Mouse (Mus musculus) limb, embryonic 12.5 days (tissue): ENCODE results near the gene Myl6. TPM values are rescaled to one million over a fixed set of nuclear protein-coding genes. Genes with fewer than 3 reads are reported as not detected.
A peak's percentile ranks its signal among the peaks of the same experiment; 100 is the strongest.

Experiments
- ATAC-seq: fragments of 200-750 bp; cut with Nextera tagmentation; 2 replicates; pipeline ENCODE4 v1.8.0; 2017; ENCODE audit warnings: low read depth, moderate TSS enrichment; ENCODE audit not compliant: insufficient number of reproducible peaks, insufficient read depth, low FRiP score, low TSS enrichment
- H3K27ac ChIP-seq: fragments of 300-500 bp; sonication (generic); 2 replicates; pipeline ENCODE4 v1.5.1; 2016; ENCODE audit warnings: mild to moderate bottlenecking, moderate library complexity
- H3K27me3 ChIP-seq: fragments of 300-500 bp; sonication (generic); 2 replicates; pipeline ENCODE4 v1.6.1; 2016; ENCODE audit warnings: mild to moderate bottlenecking, moderate library complexity
- H3K36me3 ChIP-seq: fragments of 300-500 bp; sonication (generic); 2 replicates; pipeline ENCODE4 v1.6.1; 2016; ENCODE audit warnings: mild to moderate bottlenecking, moderate library complexity
- H3K4me1 ChIP-seq: fragments of 300-500 bp; sonication (generic); replicated peaks from 2 replicates; pipeline ENCODE4 v1.6.1; 2016
- H3K4me2 ChIP-seq: fragments of 300-500 bp; sonication (generic); 2 replicates; pipeline ENCODE4 v1.6.1; 2016; ENCODE audit warnings: mild to moderate bottlenecking, moderate library complexity
- H3K4me3 ChIP-seq: fragments of 300-500 bp; sonication (generic); replicated peaks from 2 replicates; pipeline ENCODE4 v1.5.1; 2016; ENCODE audit warnings: mild to moderate bottlenecking
- H3K9ac ChIP-seq: fragments of 300-500 bp; sonication (generic); replicated peaks from 2 replicates; pipeline ENCODE4 v1.6.1; 2016; ENCODE audit warnings: mild to moderate bottlenecking, moderate library complexity
- H3K9me3 ChIP-seq: fragments of 300-500 bp; sonication (generic); 2 replicates; pipeline ENCODE4 v1.6.1; 2016; ENCODE audit warnings: mild to moderate bottlenecking, moderate library complexity
- WGBS: fragments of 180-500 bp; shearing (Covaris S2); methylation state at CpG from one replicate; pipeline ENCODE4 v1.1.7; 2016; 5-methylcytosine and 5-hydroxymethylcytosine counted together
- polyA plus RNA-seq: library from polyadenylated mRNA; unstranded; fragments of >200 nt; fragmentation: Nextera tagmentation; extraction: Ambion mirVana; gene quantifications from 2 replicates; pipeline ENCODE4 v1.2.1, GENCODE M21; 2016

The Myl6 gene
- polyA plus RNA-seq, 1 experiment from 2014 or later = 827 TPM

GRCm38 (mm10) chr10:128524732-128525662 is 31.1 kb upstream of the Myl6 start:
- H3K27ac ChIP-seq = peak overlapping the region; percentile 50; the same call in 1 of the 2 replicates
- peaks cover 64% of the 10 kb centered on the region for H3K27me3 ChIP-seq
- whole genome bisulfite sequencing = under 1% methylated on average over 58 of the region's 58 CpGs
- H3K4me3 ChIP-seq = peak overlapping the region; percentile 78
- H3K4me1 ChIP-seq = peaks cover 15% of the 10 kb centered on the region
- H3K36me3 ChIP-seq = peaks cover 16% of the 10 kb centered on the region; the same call in 1 of the 2 replicates
- H3K4me2 ChIP-seq = peak overlapping the region; percentile 99
- ATAC-seq = peak; percentile 17; the same call in 1 of the 2 replicates
- no peaks in the 10 kb centered on the region for H3K9me3 ChIP-seq
- H3K9ac ChIP-seq = peak overlapping the region; percentile 71

GRCm38 (mm10) chr10:128524111-128524731 is 30.3 kb upstream of the Myl6 start:
- peak overlapping the region; percentile 99 for H3K4me2 ChIP-seq
- H3K4me1 ChIP-seq = peaks cover 15% of the 10 kb centered on the region
- no peak for ATAC-seq
- peak overlapping the region; percentile 78 for H3K4me3 ChIP-seq
- peak overlapping the region; percentile 71 for H3K9ac ChIP-seq
- H3K9me3 ChIP-seq = no peaks in the 10 kb centered on the region
- 9% methylated on average over 11 of the region's 11 CpGs for WGBS
- peaks cover 21% of the 10 kb centered on the region for H3K36me3 ChIP-seq
- peaks cover 65% of the 10 kb centered on the region for H3K27me3 ChIP-seq
- H3K27ac ChIP-seq = no peak overlapping the region

- Histone ChIP-seq H3K9ac (no peak overlapping the region), H3K4me1 (peaks cover 15% of the 10 kb centered on the region), H3K27ac (no peak overlapping the region), H3K4me3 (no peak overlapping the region), H3K4me2 (no peak overlapping the region), H3K36me3 (peaks cover 31% of the 10 kb centered on the region), H3K27me3 (peaks cover 72% of the 10 kb centered on the region), H3K9me3 (no peaks in the 10 kb centered on the region)
- ATAC-seq = no peak
- 69% methylated on average over 6 of the region's 6 CpGs for WGBS
These were observed 28.4 kb upstream of the Myl6 start for GRCm38 (mm10) chr10:128522351-128522750.

DNA sequence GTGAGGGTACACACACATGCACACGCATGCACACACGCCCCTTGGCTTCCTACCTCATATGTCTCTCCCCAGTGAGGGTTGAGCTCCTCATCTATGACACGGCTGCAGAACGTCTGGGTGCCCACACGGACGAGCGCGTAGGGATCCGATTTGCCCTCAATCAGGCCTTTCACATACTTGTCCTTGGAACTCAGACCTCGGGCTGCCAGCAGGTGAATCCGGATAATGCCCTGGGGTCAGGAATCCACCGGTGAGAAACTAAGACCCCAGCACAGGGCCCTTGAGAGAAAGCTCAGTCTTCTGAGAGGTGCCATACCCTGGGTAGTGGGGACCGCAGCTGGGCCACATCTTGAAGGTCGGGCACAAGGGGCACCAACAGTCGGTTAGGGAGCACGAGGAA is 26.6 kb upstream of the Myl6 start:
- 84% methylated on average over 16 of the region's 16 CpGs for WGBS
- no peak overlapping the region for H3K9ac ChIP-seq
- H3K36me3 ChIP-seq = peaks cover 32% of the 10 kb centered on the region
- peaks cover 84% of the 10 kb centered on the region for H3K27me3 ChIP-seq
- H3K27ac ChIP-seq = no peak overlapping the region
- peaks cover 16% of the 10 kb centered on the region for H3K4me1 ChIP-seq
- H3K9me3 ChIP-seq = no peaks in the 10 kb centered on the region
- no peak overlapping the region for H3K4me3 ChIP-seq
- H3K4me2 ChIP-seq = no peak overlapping the region
- ATAC-seq = no peak

- Histone ChIP-seq H3K4me2 (no peak overlapping the region), H3K9me3 (no peaks in the 10 kb centered on the region), H3K9ac (no peak overlapping the region), H3K4me1 (peaks cover 6% of the 10 kb centered on the region), H3K4me3 (no peak overlapping the region), H3K27ac (no peak overlapping the region), H3K27me3 (peaks cover 79% of the 10 kb centered on the region), H3K36me3 (peaks cover 40% of the 10 kb centered on the region)
- 69% methylated on average over 7 of the region's 7 CpGs for WGBS
- ATAC-seq = no peak
These were observed 24.9 kb upstream of the Myl6 start for GRCm38 (mm10) chr10:128518833-128519232.

- ATAC-seq = no peak
- Histone ChIP-seq H3K4me3 (no peak overlapping the region), H3K4me1 (peaks cover 6% of the 10 kb centered on the region), H3K27me3 (peaks cover 58% of the 10 kb centered on the region), H3K36me3 (peaks cover 47% of the 10 kb centered on the region), H3K9me3 (no peaks in the 10 kb centered on the region), H3K27ac (no peak overlapping the region), H3K9ac (no peak overlapping the region), H3K4me2 (no peak overlapping the region)
- WGBS = 19% methylated on average over 6 of the region's 6 CpGs
These were observed 22.7 kb upstream of the Myl6 start for GRCm38 (mm10) chr10:128516677-128517076.

DNA sequence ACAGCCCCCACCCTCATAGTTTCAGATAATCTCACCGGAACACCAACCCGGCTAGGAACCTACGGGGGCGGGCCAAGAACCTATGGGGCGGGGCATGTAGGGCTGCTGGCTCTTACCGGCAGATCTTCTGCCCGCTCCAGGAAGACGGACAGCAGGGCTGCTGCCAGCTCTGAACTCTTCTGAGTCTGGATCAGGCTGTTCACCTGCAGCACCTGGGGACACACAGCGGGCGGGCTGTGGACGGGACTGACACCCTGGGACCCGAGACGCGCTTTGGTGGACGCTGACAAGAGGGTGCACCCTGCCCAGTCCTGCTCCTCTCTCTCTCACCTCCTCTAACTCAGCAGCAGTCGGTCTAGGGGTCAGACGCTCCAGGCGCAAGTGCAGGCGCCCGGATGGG is 22.1 kb upstream of the Myl6 start:
- no peaks in the 10 kb centered on the region for H3K9me3 ChIP-seq
- peak overlapping the region; percentile 40 for H3K4me2 ChIP-seq
- no peak overlapping the region for H3K27ac ChIP-seq
- peaks cover 51% of the 10 kb centered on the region for H3K27me3 ChIP-seq
- peaks cover 43% of the 10 kb centered on the region for H3K36me3 ChIP-seq
- 7% methylated on average over 20 of the region's 20 CpGs for WGBS
- peak overlapping the region; percentile 37; the same call in 1 of the 2 replicates for H3K9ac ChIP-seq
- H3K4me3 ChIP-seq = peak overlapping the region; percentile 19
- peaks cover 6% of the 10 kb centered on the region for H3K4me1 ChIP-seq
- ATAC-seq = no peak

GRCm38 (mm10) chr10:128515044-128515443 is 21.1 kb upstream of the Myl6 start:
- H3K36me3 ChIP-seq = peaks cover 42% of the 10 kb centered on the region

DNA sequence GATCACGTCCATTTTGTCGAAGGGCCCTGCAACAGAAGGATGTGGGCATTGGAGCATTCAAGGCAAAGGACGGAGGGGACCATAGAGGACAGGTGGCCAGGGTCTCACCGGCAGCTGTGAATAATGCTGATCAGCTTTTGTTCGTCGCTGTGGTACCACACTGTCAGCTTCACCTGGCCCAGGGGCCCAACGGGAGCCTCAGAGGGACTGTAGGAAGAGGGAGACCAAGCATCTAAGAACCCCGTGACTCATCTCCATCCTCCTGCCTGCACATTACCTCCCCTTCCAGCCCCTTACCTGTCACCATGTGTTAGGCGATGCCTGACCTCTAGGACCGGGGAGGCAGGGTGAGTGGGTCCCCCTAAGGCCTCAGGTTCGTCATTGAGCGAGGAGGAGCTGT is 17.8 kb upstream of the Myl6 start:
- Histone ChIP-seq H3K36me3 (peaks cover 30% of the 10 kb centered on the region), H3K9me3 (no peaks in the 10 kb centered on the region), H3K4me1 (peaks cover 6% of the 10 kb centered on the region), H3K4me2 (no peak overlapping the region), H3K27me3 (peaks cover 20% of the 10 kb centered on the region), H3K9ac (no peak overlapping the region), H3K4me3 (no peak overlapping the region), H3K27ac (no peak overlapping the region)
- no peak for ATAC-seq
- 79% methylated on average over 12 of the region's 12 CpGs for WGBS

More at GRCm38 (mm10) chr10:128515044-128515443, 21.1 kb upstream of the Myl6 start:
- no peak overlapping the region for H3K4me3 ChIP-seq
- peaks cover 6% of the 10 kb centered on the region for H3K4me1 ChIP-seq
- peaks cover 47% of the 10 kb centered on the region for H3K27me3 ChIP-seq
- H3K9ac ChIP-seq = no peak overlapping the region
- H3K9me3 ChIP-seq = no peaks in the 10 kb centered on the region
- no peak overlapping the region for H3K27ac ChIP-seq
- no peak overlapping the region for H3K4me2 ChIP-seq
- ATAC-seq = no peak
- 88% methylated on average over 4 of the region's 4 CpGs for WGBS

GRCm38 (mm10) chr10:128511189-128511588 is 17.2 kb upstream of the Myl6 start:
- no peak overlapping the region for H3K9ac ChIP-seq
- no peak overlapping the region for H3K4me2 ChIP-seq
- no peaks in the 10 kb centered on the region for H3K9me3 ChIP-seq
- H3K4me1 ChIP-seq = peaks cover 4% of the 10 kb centered on the region
- peaks cover 30% of the 10 kb centered on the region for H3K36me3 ChIP-seq
- WGBS = 82% methylated on average over 9 of the region's 9 CpGs
- peaks cover 14% of the 10 kb centered on the region for H3K27me3 ChIP-seq
- no peak for ATAC-seq
- H3K27ac ChIP-seq = no peak overlapping the region
- no peak overlapping the region for H3K4me3 ChIP-seq

DNA sequence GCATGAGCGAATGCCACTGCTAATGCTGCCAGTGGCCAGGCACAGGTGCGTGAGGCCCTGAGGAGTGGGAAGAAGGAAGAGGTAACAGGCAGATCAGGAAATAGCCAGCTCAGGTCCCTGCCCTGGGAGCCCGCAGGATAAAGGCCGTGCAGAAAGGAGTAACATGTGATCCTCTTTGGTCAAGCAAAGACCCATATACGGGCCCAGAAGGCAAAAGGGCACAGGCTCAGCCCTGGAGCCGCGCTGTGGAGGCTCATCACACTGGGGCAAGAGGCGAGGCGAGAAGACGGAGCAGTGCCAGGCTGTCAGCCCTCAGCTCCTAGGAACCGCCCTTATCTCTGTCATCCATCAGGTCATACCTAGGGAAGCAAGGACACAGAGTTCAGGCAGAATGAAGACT is 16.4 kb upstream of the Myl6 start:
- Histone ChIP-seq H3K9ac (no peak overlapping the region), H3K36me3 (peaks cover 26% of the 10 kb centered on the region), H3K4me3 (no peak overlapping the region), H3K4me2 (no peak overlapping the region), H3K27ac (no peak overlapping the region), H3K9me3 (no peaks in the 10 kb centered on the region), H3K4me1 (no peaks in the 10 kb centered on the region), H3K27me3 (peaks cover 6% of the 10 kb centered on the region)
- 85% methylated on average over 11 of the region's 11 CpGs for WGBS
- no peak for ATAC-seq
